Mouse (Mus musculus) cerebellum, postnatal 14 days (tissue): ENCODE data around the gene Spire2.
A peak's percentile ranks its signal among the peaks of the same experiment; 100 is the strongest.

Source experiments
- DNase-seq, 2 experiments: peaks; one replicate each; pipeline ENCODE4 v3.0.0; 2021; ENCODE audit warnings: mixed read lengths in 2 of 2

The Spire2 gene

GRCm38 (mm10) chr8:123334467-123334866, 2.0 kb downstream of the Spire2 start:
- no peak for DNase-seq

- no peak for DNase-seq
Observed at GRCm38 (mm10) chr8:123337475-123337874, 5.0 kb downstream of the Spire2 start.

DNA sequence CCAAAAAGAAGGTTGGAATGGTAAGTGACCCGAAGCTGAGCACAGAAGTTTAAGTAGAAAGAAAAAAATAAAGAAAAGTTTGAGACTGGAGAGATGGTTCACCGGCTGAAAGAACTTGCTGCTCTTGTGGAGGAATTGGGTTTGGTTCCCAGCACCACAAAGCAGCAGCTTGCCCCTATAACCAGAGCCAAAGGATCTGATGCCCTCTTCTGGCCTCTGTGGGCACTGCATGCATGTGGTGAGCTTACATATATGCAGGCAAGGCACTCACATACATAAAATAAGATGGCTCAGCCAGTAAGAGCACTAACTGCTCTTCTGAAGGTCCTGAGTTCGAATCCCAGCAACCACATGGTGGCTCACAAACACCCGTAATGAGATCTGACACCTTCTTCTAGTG, 7.6 kb downstream of the Spire2 start:
- peak in 1 of 2 experiments; percentile 31 for DNase-seq

- no peak for DNase-seq
Observed at GRCm38 (mm10) chr8:123341040-123342015, 8.8 kb downstream of the Spire2 start.

DNA sequence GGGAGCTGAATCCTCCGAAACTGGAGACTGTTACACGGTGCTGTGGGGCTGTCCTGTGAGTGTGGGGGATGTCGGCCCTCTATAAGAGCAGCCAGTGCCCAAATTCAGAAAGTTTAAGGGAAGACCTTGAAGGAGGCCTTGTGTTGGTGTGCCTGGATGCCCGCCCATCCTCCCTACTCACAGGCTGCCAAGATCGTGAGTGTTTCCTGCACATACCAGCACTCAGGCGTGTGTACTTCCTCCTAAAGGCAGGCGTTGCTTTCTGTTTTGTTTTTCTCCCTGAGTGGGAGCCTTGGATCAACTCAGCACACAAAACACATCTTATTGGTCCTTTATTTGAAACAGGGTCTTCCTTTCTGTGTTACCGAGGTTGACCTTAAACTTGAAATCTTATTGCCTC, 9.7 kb downstream of the Spire2 start:
- no peak for DNase-seq

GRCm38 (mm10) chr8:123342911-123343310, 10.4 kb downstream of the Spire2 start:
- DNase-seq = no peak

DNA sequence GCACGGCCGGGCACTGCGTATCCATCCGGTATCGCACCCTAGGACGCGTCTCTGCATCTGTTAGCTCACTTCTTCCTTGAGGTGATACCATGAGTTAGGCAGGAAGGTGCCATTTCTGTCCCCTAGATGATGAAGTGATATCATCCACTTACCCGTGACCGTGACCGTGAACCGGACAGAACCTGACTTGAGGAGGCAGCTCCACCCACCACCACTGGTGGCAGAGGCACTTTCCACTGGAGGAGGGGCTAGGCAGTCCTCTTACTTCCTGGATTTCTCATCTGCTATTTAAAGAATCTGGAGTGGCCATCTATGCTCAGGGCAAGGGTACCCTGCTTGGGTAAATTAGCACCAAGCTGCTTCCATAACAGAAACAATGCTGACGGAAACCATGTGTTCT, 10.9 kb downstream of the Spire2 start:
- no peak for DNase-seq

- no peak for DNase-seq
Observed at GRCm38 (mm10) chr8:123345135-123345534, 12.6 kb downstream of the Spire2 start.

DNA sequence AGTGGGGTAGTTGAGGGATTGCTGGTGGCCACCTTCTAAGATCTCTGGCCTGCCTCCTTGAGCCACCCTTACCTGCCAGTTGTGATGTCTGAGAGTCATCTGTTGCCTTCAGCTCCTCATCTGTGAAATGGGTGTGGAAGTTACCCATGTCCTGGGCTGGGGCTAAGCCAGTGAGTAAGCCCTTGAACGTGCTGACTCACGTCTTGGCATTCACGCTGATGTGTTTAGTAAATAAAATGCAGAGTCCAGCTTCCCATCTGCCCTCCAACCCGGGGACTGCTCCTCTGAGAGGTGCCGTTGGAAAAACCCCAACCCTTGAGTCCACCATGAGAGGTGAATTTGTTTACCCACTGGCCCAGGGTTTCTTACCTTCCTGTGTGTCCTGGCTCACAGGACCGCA, 13.3 kb downstream of the Spire2 start:
- DNase-seq = no peak

GRCm38 (mm10) chr8:123347293-123347692, 14.8 kb downstream of the Spire2 start:
- no peak for DNase-seq

DNA sequence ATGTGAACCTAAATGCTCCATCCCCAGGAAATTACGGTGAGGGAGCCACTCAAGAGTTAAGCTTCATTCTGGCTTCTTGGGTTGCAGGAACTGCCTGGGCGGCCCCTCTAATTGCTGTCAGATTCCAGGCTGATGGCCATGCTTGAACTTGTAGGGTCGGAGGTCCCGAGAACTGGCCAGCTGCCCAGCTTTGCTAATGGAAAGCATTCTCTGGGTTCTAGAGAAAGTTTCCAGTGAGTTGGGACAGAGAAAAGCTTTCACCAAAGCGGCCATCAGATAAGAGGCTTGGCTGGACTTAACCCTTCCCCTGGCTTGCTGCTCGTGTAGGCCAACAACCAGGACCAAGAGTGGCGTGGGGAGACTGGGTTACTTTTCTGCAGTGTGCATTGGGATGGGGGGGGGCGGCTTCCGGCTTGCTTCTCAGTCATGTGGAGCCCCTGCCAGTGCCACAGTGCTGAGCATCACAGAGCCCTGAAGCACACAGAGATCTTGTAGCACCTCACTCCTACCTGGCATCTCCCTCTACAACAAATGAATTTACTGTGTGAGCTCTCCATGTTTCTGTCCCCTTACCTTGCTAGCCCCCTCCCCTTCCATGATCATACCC, 15.8 kb downstream of the Spire2 start:
- peak in 1 of 2 experiments; percentile 33 for DNase-seq

DNA sequence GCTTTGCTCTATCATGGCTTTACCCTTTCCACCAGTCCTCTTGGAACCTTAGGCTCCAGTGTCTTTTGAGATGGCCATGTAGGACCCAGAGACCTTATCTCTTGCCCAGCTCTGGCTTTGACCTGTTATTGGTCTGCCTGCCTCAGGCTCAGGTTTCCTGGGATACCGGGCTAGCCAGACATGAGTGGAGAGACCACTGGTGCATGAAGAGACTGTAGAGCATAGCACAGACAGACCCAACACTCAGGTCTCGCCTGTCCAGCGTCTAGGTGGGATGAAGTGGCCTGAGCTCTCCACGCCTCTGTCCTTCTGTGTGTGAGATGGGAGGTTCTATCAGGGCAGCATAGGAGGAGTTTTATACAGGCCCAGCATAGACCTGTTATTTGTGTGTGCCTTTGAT, 16.6 kb downstream of the Spire2 start:
- no peak for DNase-seq

GRCm38 (mm10) chr8:123352118-123352517, 19.6 kb downstream of the Spire2 start:
- no peak for DNase-seq

GRCm38 (mm10) chr8:123352786-123353185, 20.3 kb downstream of the Spire2 start:
- peak; percentile 35 to 69 for DNase-seq

DNA sequence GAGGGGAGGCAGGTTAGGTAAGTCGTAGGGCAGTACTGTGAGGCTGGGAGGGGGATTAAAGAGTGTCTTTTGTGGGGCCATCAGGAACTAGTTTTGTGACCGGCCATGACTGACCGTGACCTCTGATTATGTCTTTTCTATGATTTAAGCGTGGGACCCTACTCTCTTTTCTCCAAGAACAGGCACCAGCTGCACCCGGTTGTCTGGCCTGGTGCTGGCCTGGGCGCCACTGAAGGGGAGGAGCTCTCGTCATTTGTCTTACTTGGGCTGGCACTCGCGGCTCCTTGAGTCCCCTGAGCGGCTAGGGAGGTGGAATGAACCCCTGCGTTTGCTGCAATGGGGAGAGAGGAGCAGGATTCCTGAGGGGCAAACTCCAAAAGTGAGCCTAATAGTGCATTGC, 20.7 kb downstream of the Spire2 start:
- no peak for DNase-seq

DNA sequence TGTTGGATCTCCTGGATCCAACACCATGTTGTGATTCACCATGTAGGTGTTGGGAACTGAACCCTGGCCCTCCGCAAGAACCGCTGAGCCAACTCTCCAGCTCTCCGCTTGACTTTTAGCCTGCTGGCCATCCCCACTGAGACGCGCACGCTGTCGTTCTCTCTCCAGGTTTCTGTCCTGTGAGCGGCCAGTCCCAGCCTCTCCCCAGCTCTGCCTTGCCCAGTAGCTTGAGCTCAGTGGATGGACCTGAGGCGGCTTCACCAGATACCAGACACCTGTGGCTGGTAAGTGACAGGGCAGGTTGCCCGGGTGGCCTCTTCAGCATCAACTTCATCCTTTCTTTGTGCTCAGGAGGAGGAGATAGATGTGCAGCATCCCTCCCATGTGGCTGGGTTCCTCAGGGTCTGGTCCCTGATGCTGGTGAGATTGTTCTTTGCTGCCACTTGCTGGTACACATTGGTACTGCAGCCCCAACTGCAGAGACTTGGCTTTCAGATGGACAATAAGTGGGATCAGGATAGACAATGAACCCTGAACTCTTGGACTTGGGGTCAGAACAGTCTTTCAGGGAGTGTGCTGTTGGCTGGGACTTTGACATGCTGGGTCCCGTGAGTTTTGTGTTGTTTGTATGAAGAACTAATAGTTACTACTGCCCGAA, 28.7 kb downstream of the Spire2 start:
- DNase-seq = peak; percentile 91

DNA sequence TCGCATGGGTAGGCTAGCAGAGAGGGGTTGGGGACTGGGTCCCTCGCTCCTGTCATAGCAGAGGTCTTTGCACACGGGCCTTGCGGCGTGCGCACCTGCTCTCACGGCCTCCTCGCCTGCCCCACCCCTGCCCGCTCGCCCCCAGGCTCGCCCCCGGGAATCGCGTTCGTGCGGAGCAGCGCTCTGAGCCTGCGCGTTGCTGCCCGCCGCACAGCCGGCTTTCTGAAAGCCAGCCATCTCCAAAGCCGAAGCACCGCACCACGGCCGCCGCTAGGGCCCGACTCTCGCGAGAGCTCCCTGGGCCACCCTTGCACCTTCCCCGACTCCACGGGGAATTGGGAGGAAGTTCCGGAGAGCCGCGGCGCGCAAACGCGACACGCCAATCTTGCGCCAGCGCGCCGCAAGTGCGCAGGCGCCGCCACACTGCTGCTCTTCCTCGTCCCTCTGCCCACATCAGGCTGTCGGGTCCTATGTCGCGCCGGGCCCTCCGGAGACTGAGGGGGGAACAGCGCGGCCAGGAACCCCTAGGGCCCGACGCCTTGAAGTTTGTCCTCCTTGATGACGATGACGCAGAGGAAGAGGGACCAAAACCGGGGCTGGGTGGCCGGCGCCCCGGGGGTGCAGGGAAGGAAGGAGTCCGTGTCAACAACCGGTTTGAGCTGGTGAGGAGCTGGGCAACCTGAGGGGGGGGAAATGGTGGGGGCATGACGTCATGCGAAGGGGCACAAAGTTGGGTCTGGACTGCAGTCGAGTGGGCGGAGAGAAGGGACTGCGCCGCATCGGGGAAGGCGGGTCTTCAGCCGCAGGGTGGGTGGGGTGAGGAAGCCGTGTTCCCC, 41.1 kb downstream of the Spire2 start, which contains the start of gene Tcf25:
Gene Tcf25 (plus strand): TSS at position 351 of the 836 bp plus-strand sequence.
- peak; percentile 97 to 98 for DNase-seq

- DNase-seq = peak; percentile 97 to 99
Observed at GRCm38 (mm10) chr8:123374239-123374578, 41.7 kb downstream of the Spire2 start.

DNA sequence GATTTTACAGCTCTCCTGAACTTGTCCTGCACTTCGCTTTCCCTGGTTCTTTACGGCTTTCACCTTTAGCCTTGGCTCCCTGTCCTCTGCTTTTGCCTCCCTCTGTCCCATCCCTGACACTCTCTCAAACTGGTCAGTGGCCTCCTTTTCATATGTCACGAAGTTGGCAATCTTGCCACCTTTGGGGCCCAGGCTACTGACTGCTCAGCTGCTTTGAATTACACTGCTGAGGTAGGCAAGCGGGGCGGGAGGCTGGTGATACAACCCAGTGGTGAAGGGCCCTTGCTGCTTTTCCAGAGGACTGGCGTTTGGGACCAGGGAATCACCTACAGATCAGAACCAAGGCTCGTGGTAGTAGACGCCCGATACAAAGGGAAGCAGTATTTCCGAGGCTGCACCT, 43.2 kb downstream of the Spire2 start:
- no peak for DNase-seq

- DNase-seq = no peak
Observed at GRCm38 (mm10) chr8:123376106-123376505, 43.6 kb downstream of the Spire2 start.

- no peak for DNase-seq
Observed at GRCm38 (mm10) chr8:123381711-123382110, 49.2 kb downstream of the Spire2 start.

GRCm38 (mm10) chr8:123382516-123382915, 50.0 kb downstream of the Spire2 start:
- DNase-seq = no peak
